Mouse (Mus musculus): ENCODE measurements around the gene Pld4. TPM values are rescaled to one million over a fixed set of nuclear protein-coding genes. Genes with fewer than 3 reads are reported as not detected.

Gene Pld4
- total RNA-seq, 2 experiments from 2014 or later = 9.7 to 10.0 TPM

Small RNA genes within 50 kb of the gene (microRNA-seq; reads per million reads assigned to microRNA genes)
- 5.0 to 5.5 reads per million in 2 experiments for gene Mir6940

Other genes starting within 250 kb of the Pld4 start
- 100 to 1,000 TPM; 117 to 118 TPM for gene Tmem179, start 243.9 kb upstream of the Pld4 start, total RNA-seq (2021)
- gene Inf2, start 171.9 kb upstream of the Pld4 start, total RNA-seq (2021) = 100 to 1,000 TPM; 127 to 138 TPM
- 10 to 100 TPM; 16.4 to 19.7 TPM for gene Adssl1, start 140.6 kb upstream of the Pld4 start, total RNA-seq (2021)
- 10 to 100 TPM; 21.6 to 22.0 TPM for gene Siva1, start 116.0 kb upstream of the Pld4 start, total RNA-seq (2021)
- 100 to 1,000 TPM; 161 to 169 TPM for gene Akt1, start 85.8 kb upstream of the Pld4 start, total RNA-seq (2021)
- gene Zbtb42, start 81.8 kb upstream of the Pld4 start, total RNA-seq (2021) = 1 to 10 TPM; 1.1 to 1.5 TPM
- 100 to 1,000 TPM; 267 to 284 TPM for gene Cep170b, start 40.2 kb upstream of the Pld4 start, total RNA-seq (2021)
- 1 to 10 TPM; 5.8 to 6.6 TPM for gene Ahnak2, start 42.0 kb downstream of the Pld4 start, total RNA-seq (2021)
- 10 to 100 TPM; 19.6 to 22.1 TPM for gene Clba1, start 48.3 kb downstream of the Pld4 start, total RNA-seq (2021)
- 10 to 100 TPM; 10.8 to 12.9 TPM for gene Cdca4, start 68.8 kb downstream of the Pld4 start, total RNA-seq (2021)
- gene Gpr132, start 107.6 kb downstream of the Pld4 start, total RNA-seq (2021) = under 1 TPM in 1 of 2 experiments, not detected in 1; 0.14 TPM
- 10 to 100 TPM; 53.4 to 58.9 TPM for gene Jag2, start 169.1 kb downstream of the Pld4 start, total RNA-seq (2021)
- 10 to 100 TPM; 10.4 to 12.2 TPM for gene Nudt14, start 181.5 kb downstream of the Pld4 start, total RNA-seq (2021)
- gene Btbd6, start 215.8 kb downstream of the Pld4 start, total RNA-seq (2021) = 10 to 100 TPM; 67.9 to 68.5 TPM
- 10 to 100 TPM; 45.0 to 47.0 TPM for gene Brf1, start 240.0 kb downstream of the Pld4 start, total RNA-seq (2021)